Mouse (Mus musculus) E14TG2a.4 (cell line): Measurements from ENCODE around the gene 4930469K13Rik.

Experiments used
- CTCF ChIP-seq: conservative IDR thresholded peaks from 2 replicates; pipeline ENCODE4 v1.5.1; 2014; ENCODE audit warnings: low read length
- POU5F1 ChIP-seq: IDR thresholded peaks from 2 replicates; pipeline ENCODE4 v1.6.1; 2014; ENCODE audit warnings: low read length, borderline replicate concordance

GRCm38 (mm10) chr11:34124852-34125251 is 26.5 kb upstream of the 4930469K13Rik start:
- TF ChIP-seq CTCF (no peak), POU5F1 (no peak)
